Mouse (Mus musculus) c-Kit-positive CD71-positive TER-119-negative erythroid progenitor cells, embryonic 14.5 days (primary cell): ENCODE results near the gene Khnyn.
A peak's percentile ranks its signal among the peaks of the same experiment; 100 is the strongest.

Source experiments
- DNase-seq: peaks from one replicate; pipeline ENCODE4 v3.0.0-alpha.2; 2013; ENCODE audit warnings: low read depth

The Khnyn gene

GRCm38 (mm10) chr14:55922475-55923232 lies 37.9 kb downstream of the Khnyn start:
- DNase-seq: peak; percentile 65

GRCm38 (mm10) chr14:55926847-55927246 lies 42.1 kb downstream of the Khnyn start:
- no peak for DNase-seq

- no peak for DNase-seq
Measured at GRCm38 (mm10) chr14:55929263-55929997, 44.7 kb downstream of the Khnyn start.

GRCm38 (mm10) chr14:55933586-55933985 lies 48.8 kb downstream of the Khnyn start:
- no peak for DNase-seq

GRCm38 (mm10) chr14:55940070-55940800 lies 55.5 kb downstream of the Khnyn start:
- no peak for DNase-seq

GRCm38 (mm10) chr14:55943601-55944000 lies 58.9 kb downstream of the Khnyn start:
- no peak for DNase-seq

GRCm38 (mm10) chr14:55944575-55944974 lies 59.8 kb downstream of the Khnyn start, which contains the start of gene Cma1:
Cma1 (minus strand) TSS chr14:55944675.
- no peak for DNase-seq

- DNase-seq: no peak
Measured at GRCm38 (mm10) chr14:55946269-55946969, 61.7 kb downstream of the Khnyn start.
